Mouse (Mus musculus) brain, embryonic 14.5 days (tissue): ENCODE results near the gene Cilp.

Source experiments
- CTCF ChIP-seq: fragments of 200-500 bp; IDR thresholded peaks from 2 replicates; pipeline ENCODE4 v1.5.1; 2012; ENCODE audit warnings: inconsistent platforms, mild to moderate bottlenecking, moderate library complexity, borderline replicate concordance; ENCODE audit not compliant: insufficient read depth, insufficient read length; ENCODE audit errors: extremely low read depth
- POLR2A ChIP-seq: fragments of 200-500 bp; IDR thresholded peaks from 2 replicates; pipeline ENCODE4 v1.6.1; 2012; ENCODE audit warnings: mild to moderate bottlenecking, inconsistent platforms, borderline replicate concordance; ENCODE audit not compliant: poor library complexity, insufficient read depth, insufficient read length, severe bottlenecking; ENCODE audit errors: extremely low read depth

DNA sequence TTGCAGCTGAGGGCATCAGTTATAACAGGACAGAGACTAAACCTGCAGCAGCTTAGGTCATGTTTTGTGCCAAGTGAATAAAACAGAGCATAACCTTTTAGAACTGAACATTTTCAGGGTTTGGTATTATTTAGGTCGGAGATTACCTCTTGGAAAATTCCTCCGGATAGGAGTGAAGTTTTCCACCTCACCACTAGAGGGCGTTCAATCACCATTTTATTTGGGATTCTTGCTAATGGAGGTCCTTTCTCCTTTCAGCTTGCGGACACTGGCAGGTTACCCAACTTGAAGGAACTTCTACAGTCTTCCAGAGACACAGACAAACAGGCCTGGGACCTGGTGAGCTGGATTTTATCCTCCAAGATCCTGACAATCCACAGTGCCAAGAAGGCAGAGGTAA lies 39.2 kb upstream of the Cilp start:
- peak; percentile 58; the same call in 1 of the 2 replicates for TF ChIP-seq CTCF
- TF ChIP-seq POLR2A: no peak
